Mouse (Mus musculus): ENCODE results near the gene AY358078. TPM values are rescaled to one million over a fixed set of nuclear protein-coding genes. Genes with fewer than 3 reads are reported as not detected.
A peak's percentile ranks its signal among the peaks of the same experiment; 100 is the strongest.
"Not testable (repeated sequence)": the region's sequence is repeated elsewhere in the genome, so short reads cannot be mapped to it uniquely, and the experiment has no call there.

The AY358078 gene
- polyA plus RNA-seq, 1 experiment from 2014 or later, result not detected

DNA sequence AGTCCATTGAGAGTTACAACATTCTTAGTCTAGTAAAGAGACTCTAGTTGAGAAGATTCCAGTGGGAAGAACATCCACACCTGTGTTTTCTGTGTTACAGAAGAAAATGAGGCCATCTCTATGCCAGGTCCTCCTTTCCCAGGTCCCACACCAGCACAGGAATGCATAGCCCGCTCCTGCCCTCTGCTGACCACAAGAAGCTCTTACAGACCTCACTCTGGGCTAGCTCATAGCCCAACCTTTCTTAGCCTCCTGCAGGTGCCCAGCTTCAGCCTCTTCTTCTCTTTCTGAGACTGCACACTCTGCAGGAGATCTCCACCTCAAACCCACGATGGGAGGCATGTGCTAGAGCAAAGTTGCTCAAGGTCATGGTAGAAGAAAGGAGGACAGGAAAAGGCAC, 38.6 kb downstream of the AY358078 start:
- H3K36me3 ChIP-seq (ENCODE audit: control insufficient read depth, insufficient read depth); ATAC-seq; H3K27ac ChIP-seq (ENCODE audit: low read depth, low read length); H3K9me3 ChIP-seq (ENCODE audit: control insufficient read depth); H3K27me3 ChIP-seq (replicated peaks; ENCODE audit: control insufficient read depth, insufficient read depth, low read length); H3K4me2 ChIP-seq (replicated peaks; ENCODE audit: low read depth); H3K4me1 ChIP-seq (replicated peaks; ENCODE audit: control insufficient read depth, insufficient read depth, low read length); H3K4me3 ChIP-seq (ENCODE audit: low read depth, low read length); H3K9ac ChIP-seq (ENCODE audit: low read depth, low read length): not testable (repeated sequence)
- TF ChIP-seq CTCF (IDR thresholded peaks at IDR 0.05; ENCODE audit: low read depth), result peak; percentile 59
- WGBS, result 15% methylated on average over 2 of the region's 2 CpGs

- no peak overlapping the region for H3K4me3 ChIP-seq (ENCODE audit: low read depth, low read length)
- WGBS, result 68% methylated on average over 1 of the region's 1 CpGs
- H3K9ac ChIP-seq (ENCODE audit: low read depth, low read length), result no peak overlapping the region
- H3K9me3 ChIP-seq (ENCODE audit: control insufficient read depth), result no peaks in the 10 kb centered on the region
- H3K4me2 ChIP-seq (replicated peaks; ENCODE audit: low read depth), result no peak overlapping the region
- no peaks in the 10 kb centered on the region for H3K4me1 ChIP-seq (replicated peaks; ENCODE audit: control insufficient read depth, insufficient read depth, low read length)
- no peak overlapping the region for H3K27ac ChIP-seq (ENCODE audit: low read depth, low read length)
- TF ChIP-seq CTCF (IDR thresholded peaks at IDR 0.05; ENCODE audit: low read depth), result no peak
- ATAC-seq, result no peak
- H3K36me3 ChIP-seq (ENCODE audit: control insufficient read depth, insufficient read depth), result no peaks in the 10 kb centered on the region
- H3K27me3 ChIP-seq (replicated peaks; ENCODE audit: control insufficient read depth, insufficient read depth, low read length), result no peaks in the 10 kb centered on the region
Observed at GRCm38 (mm10) chr14:51842250-51842649, 42.4 kb downstream of the AY358078 start.

DNA sequence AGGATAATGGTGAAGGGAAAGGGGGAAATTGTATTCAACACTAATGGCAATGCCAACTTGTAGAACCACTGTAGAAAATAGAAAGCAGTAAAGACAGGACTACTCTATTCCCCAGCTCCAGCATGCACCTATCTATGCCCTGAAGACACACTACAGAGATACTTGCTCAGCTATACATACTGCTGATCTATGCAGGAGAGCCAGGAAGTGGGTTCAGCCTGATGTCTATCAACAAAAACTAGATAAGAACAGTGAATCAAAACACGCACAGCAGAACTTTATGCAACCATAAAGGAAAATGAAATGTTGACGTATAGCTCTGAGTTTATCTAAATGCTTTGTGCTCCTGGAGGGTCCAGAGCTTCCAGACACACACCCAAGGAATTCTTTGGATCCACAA, 42.9 kb downstream of the AY358078 start:
- 67% methylated on average over 2 of the region's 2 CpGs for WGBS
- no peak for TF ChIP-seq CTCF (IDR thresholded peaks at IDR 0.05; ENCODE audit: low read depth)
- Histone ChIP-seq H3K4me3 (ENCODE audit: low read depth, low read length) (no peak overlapping the region), H3K4me1 (replicated peaks; ENCODE audit: control insufficient read depth, insufficient read depth, low read length) (no peaks in the 10 kb centered on the region), H3K27ac (ENCODE audit: low read depth, low read length) (no peak overlapping the region), H3K36me3 (ENCODE audit: control insufficient read depth, insufficient read depth) (no peaks in the 10 kb centered on the region), H3K9me3 (ENCODE audit: control insufficient read depth) (no peaks in the 10 kb centered on the region), H3K9ac (ENCODE audit: low read depth, low read length) (no peak overlapping the region), H3K27me3 (replicated peaks; ENCODE audit: control insufficient read depth, insufficient read depth, low read length) (no peaks in the 10 kb centered on the region), H3K4me2 (replicated peaks; ENCODE audit: low read depth) (no peak overlapping the region)
- no peak for ATAC-seq

- TF ChIP-seq CTCF (IDR thresholded peaks at IDR 0.05; ENCODE audit: low read depth), result no peak
- Histone ChIP-seq H3K27me3 (replicated peaks; ENCODE audit: control insufficient read depth, insufficient read depth, low read length) (no peaks in the 10 kb centered on the region), H3K9ac (ENCODE audit: low read depth, low read length) (no peak overlapping the region), H3K4me2 (replicated peaks; ENCODE audit: low read depth) (no peak overlapping the region), H3K9me3 (ENCODE audit: control insufficient read depth) (no peaks in the 10 kb centered on the region), H3K36me3 (ENCODE audit: control insufficient read depth, insufficient read depth) (no peaks in the 10 kb centered on the region), H3K27ac (ENCODE audit: low read depth, low read length) (no peak overlapping the region), H3K4me3 (ENCODE audit: low read depth, low read length) (no peak overlapping the region), H3K4me1 (replicated peaks; ENCODE audit: control insufficient read depth, insufficient read depth, low read length) (no peaks in the 10 kb centered on the region)
- no peak for ATAC-seq
Observed at GRCm38 (mm10) chr14:51843882-51844281, 44.0 kb downstream of the AY358078 start.

DNA sequence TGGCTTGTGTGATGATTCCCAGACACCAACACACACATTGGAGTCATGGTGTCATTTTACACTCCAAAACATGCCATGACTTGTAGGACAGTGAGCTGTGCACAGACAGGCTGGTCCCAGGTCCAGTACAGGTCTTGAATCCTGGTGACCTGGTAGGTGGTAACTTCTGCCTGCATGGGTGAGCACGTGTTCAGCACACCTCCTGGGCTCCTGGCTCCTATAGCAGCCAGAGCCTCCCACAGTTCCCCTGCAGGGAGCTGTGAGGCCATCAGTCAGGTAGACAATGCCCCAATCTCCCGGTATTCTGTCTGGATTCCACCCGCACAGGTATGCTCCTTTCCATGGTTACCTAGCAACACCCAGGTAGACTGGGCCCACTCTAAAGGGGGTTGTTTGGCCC, 46.7 kb downstream of the AY358078 start:
- H3K27me3 ChIP-seq (replicated peaks; ENCODE audit: control insufficient read depth, insufficient read depth, low read length), result no peaks in the 10 kb centered on the region
- no peak for ATAC-seq
- no peak overlapping the region for H3K4me2 ChIP-seq (replicated peaks; ENCODE audit: low read depth)
- H3K4me3 ChIP-seq (ENCODE audit: low read depth, low read length), result no peak overlapping the region
- H3K9me3 ChIP-seq (ENCODE audit: control insufficient read depth), result no peaks in the 10 kb centered on the region
- no peak overlapping the region for H3K27ac ChIP-seq (ENCODE audit: low read depth, low read length)
- no peak overlapping the region for H3K9ac ChIP-seq (ENCODE audit: low read depth, low read length)
- H3K36me3 ChIP-seq (ENCODE audit: control insufficient read depth, insufficient read depth), result no peaks in the 10 kb centered on the region
- WGBS, result 45% methylated on average over 3 of the region's 3 CpGs
- no peak for TF ChIP-seq CTCF (IDR thresholded peaks at IDR 0.05; ENCODE audit: low read depth)
- no peaks in the 10 kb centered on the region for H3K4me1 ChIP-seq (replicated peaks; ENCODE audit: control insufficient read depth, insufficient read depth, low read length)

- not testable (repeated sequence) for H3K4me3 ChIP-seq (ENCODE audit: low read depth, low read length); H3K27ac ChIP-seq (ENCODE audit: low read depth, low read length); H3K4me2 ChIP-seq (replicated peaks; ENCODE audit: low read depth); H3K9me3 ChIP-seq (ENCODE audit: control insufficient read depth); H3K9ac ChIP-seq (ENCODE audit: low read depth, low read length); H3K36me3 ChIP-seq (ENCODE audit: control insufficient read depth, insufficient read depth); H3K27me3 ChIP-seq (replicated peaks; ENCODE audit: control insufficient read depth, insufficient read depth, low read length); H3K4me1 ChIP-seq (replicated peaks; ENCODE audit: control insufficient read depth, insufficient read depth, low read length); ATAC-seq
- WGBS, result 57% methylated on average over 3 of the region's 3 CpGs
- peak; percentile 62 for TF ChIP-seq CTCF (IDR thresholded peaks at IDR 0.05; ENCODE audit: low read depth)
Observed at GRCm38 (mm10) chr14:51851006-51851405, 51.2 kb downstream of the AY358078 start.

DNA sequence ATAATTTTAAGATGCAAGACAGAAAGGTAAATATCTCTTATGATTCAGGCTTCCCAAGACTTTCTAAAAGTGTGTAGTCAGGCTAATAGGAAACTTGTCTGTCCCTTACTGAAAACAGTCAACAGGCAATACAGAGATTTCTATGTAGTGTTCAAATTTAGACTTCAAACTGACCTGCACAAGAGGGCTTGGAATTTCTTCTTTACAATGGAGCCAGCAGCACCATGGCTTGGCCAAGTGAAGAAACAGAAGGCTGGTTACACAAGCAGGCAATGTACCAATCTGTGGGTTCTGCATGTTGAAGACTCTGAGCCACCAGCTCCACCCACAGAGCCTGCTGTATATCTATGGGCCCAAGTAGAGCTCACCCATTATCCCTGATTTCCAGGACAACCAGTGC, 53.6 kb downstream of the AY358078 start, which contains the start of gene Ear6:
Gene Ear6 (plus strand): TSS at position 301 of the 400 bp plus-strand sequence.
- no peak for ATAC-seq
- TF ChIP-seq CTCF (IDR thresholded peaks at IDR 0.05; ENCODE audit: low read depth), result no peak
- H3K9ac ChIP-seq (ENCODE audit: low read depth, low read length), result no peak within 1 kb of the TSS

DNA sequence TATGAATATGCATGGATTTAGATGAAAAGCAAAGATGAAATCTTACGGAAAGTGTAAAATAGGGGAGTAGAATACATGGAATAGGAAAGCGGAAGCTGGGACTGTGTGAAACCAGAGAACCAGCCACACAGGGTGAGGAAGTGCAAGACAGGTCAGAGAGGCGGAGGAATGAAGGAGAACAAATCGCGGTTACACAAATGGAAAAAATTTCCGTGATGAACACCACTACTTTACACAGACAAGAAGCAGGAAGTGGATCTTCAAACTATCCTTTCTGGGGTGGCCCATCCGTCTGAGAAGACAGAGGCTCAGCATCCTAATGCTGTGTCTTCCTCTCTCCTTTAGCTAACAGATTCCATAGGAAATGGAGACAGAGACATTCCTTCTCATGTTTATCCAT, 55.4 kb downstream of the AY358078 start:
- ATAC-seq; H3K9ac ChIP-seq (ENCODE audit: low read depth, low read length); H3K27ac ChIP-seq (ENCODE audit: low read depth, low read length); H3K4me2 ChIP-seq (replicated peaks; ENCODE audit: low read depth); H3K4me3 ChIP-seq (ENCODE audit: low read depth, low read length); H3K9me3 ChIP-seq (ENCODE audit: control insufficient read depth); H3K4me1 ChIP-seq (replicated peaks; ENCODE audit: control insufficient read depth, insufficient read depth, low read length); H3K36me3 ChIP-seq (ENCODE audit: control insufficient read depth, insufficient read depth); H3K27me3 ChIP-seq (replicated peaks; ENCODE audit: control insufficient read depth, insufficient read depth, low read length): not testable (repeated sequence)
- 75% methylated on average over 7 of the region's 7 CpGs for WGBS

More for the DNA sequence above, 53.6 kb downstream of the AY358078 start, which contains the start of gene Ear6:
- H3K4me2 ChIP-seq (replicated peaks; ENCODE audit: low read depth), result no peak within 1 kb of the TSS
- no peaks in the 10 kb centered on the region for H3K36me3 ChIP-seq (ENCODE audit: control insufficient read depth, insufficient read depth)
- no peaks in the 10 kb centered on the region for H3K9me3 ChIP-seq (ENCODE audit: control insufficient read depth)
- H3K27ac ChIP-seq (ENCODE audit: low read depth, low read length), result no peak within 1 kb of the TSS
- H3K4me3 ChIP-seq (ENCODE audit: low read depth, low read length), result no peak within 1 kb of the TSS
- no peaks in the 10 kb centered on the region for H3K4me1 ChIP-seq (replicated peaks; ENCODE audit: control insufficient read depth, insufficient read depth, low read length)
- H3K27me3 ChIP-seq (replicated peaks; ENCODE audit: control insufficient read depth, insufficient read depth, low read length), result no peaks in the 10 kb centered on the region

All from intestine, postnatal 0 days (tissue).